Mouse (Mus musculus): ENCODE data around the gene Omd. TPM values are rescaled to one million over a fixed set of nuclear protein-coding genes. Genes with fewer than 3 reads are reported as not detected.
"Not testable (repeated sequence)": the region's sequence is repeated elsewhere in the genome, so short reads cannot be mapped to it uniquely, and the experiment has no call there.

The Omd gene
- polyA plus RNA-seq, 1 experiment from 2014 or later, result 1.3 TPM

GRCm38 (mm10) chr13:49586062-49586461 is 3.8 kb downstream of the Omd start:
- Histone ChIP-seq H3K4me3 (ENCODE audit: low read length) (no peak overlapping the region), H3K36me3 (ENCODE audit: control insufficient read depth, insufficient read depth) (no peaks in the 10 kb centered on the region), H3K4me2 (ENCODE audit: low read depth, low read length) (no peak overlapping the region), H3K4me1 (ENCODE audit: control insufficient read depth, insufficient read depth, low read length) (no peaks in the 10 kb centered on the region), H3K27ac (ENCODE audit: low read length) (no peak overlapping the region), H3K27me3 (ENCODE audit: control insufficient read depth, insufficient read depth, low read length) (no peaks in the 10 kb centered on the region), H3K9me3 (replicated peaks; ENCODE audit: control insufficient read depth, low read length) (no peaks in the 10 kb centered on the region), H3K9ac (ENCODE audit: low read length) (no peak overlapping the region)
- WGBS, result 89% methylated on average over 6 of the region's 6 CpGs
- ATAC-seq (replicated peaks; ENCODE audit: extremely low read depth, insufficient read depth, low FRiP score), result no peak

- not testable (repeated sequence) for ATAC-seq (replicated peaks; ENCODE audit: extremely low read depth, insufficient read depth, low FRiP score); H3K9me3 ChIP-seq (replicated peaks; ENCODE audit: control insufficient read depth, low read length); H3K27me3 ChIP-seq (ENCODE audit: control insufficient read depth, insufficient read depth, low read length); H3K4me3 ChIP-seq (ENCODE audit: low read length); H3K9ac ChIP-seq (ENCODE audit: low read length); H3K4me1 ChIP-seq (ENCODE audit: control insufficient read depth, insufficient read depth, low read length); H3K36me3 ChIP-seq (ENCODE audit: control insufficient read depth, insufficient read depth); H3K27ac ChIP-seq (ENCODE audit: low read length); H3K4me2 ChIP-seq (ENCODE audit: low read depth, low read length)
- WGBS, result 84% methylated on average over 2 of the region's 2 CpGs
Observed at GRCm38 (mm10) chr13:49602541-49602940, 20.3 kb downstream of the Omd start.

- Histone ChIP-seq H3K4me1 (ENCODE audit: control insufficient read depth, insufficient read depth, low read length) (no peaks in the 10 kb centered on the region), H3K27me3 (ENCODE audit: control insufficient read depth, insufficient read depth, low read length) (no peaks in the 10 kb centered on the region), H3K36me3 (ENCODE audit: control insufficient read depth, insufficient read depth) (no peaks in the 10 kb centered on the region), H3K4me2 (ENCODE audit: low read depth, low read length) (no peak overlapping the region), H3K27ac (ENCODE audit: low read length) (no peak overlapping the region), H3K9ac (ENCODE audit: low read length) (no peak overlapping the region), H3K4me3 (ENCODE audit: low read length) (no peak overlapping the region), H3K9me3 (replicated peaks; ENCODE audit: control insufficient read depth, low read length) (no peaks in the 10 kb centered on the region)
- no peak for ATAC-seq (replicated peaks; ENCODE audit: extremely low read depth, insufficient read depth, low FRiP score)
Observed at GRCm38 (mm10) chr13:49603603-49604002, 21.3 kb downstream of the Omd start.

GRCm38 (mm10) chr13:49607714-49608113 is 25.5 kb downstream of the Omd start, which contains the start of gene Ogn:
TSS of gene Ogn (plus strand) at chr13:49608046.
- Histone ChIP-seq H3K4me3 (ENCODE audit: low read length) (peak within 1 kb of the TSS; percentile 29), H3K9ac (ENCODE audit: low read length) (0 out of 2 replicates have a peak within 1 kb of the TSS, but pooled peaks have one; percentile 3), H3K9me3 (replicated peaks; ENCODE audit: control insufficient read depth, low read length) (no peaks in the 10 kb centered on the region), H3K27me3 (ENCODE audit: control insufficient read depth, insufficient read depth, low read length) (no peaks in the 10 kb centered on the region), H3K4me2 (ENCODE audit: low read depth, low read length) (peak within 1 kb of the TSS; percentile 51), H3K36me3 (ENCODE audit: control insufficient read depth, insufficient read depth) (no peaks in the 10 kb centered on the region), H3K4me1 (ENCODE audit: control insufficient read depth, insufficient read depth, low read length) (peaks cover 3% of the 10 kb centered on the region; the same call in 1 of the 2 replicates), H3K27ac (ENCODE audit: low read length) (peak within 1 kb of the TSS; percentile 70)
- peak; percentile 87 for ATAC-seq (replicated peaks; ENCODE audit: extremely low read depth, insufficient read depth, low FRiP score)
- WGBS, result 35% methylated on average over 4 of the region's 4 CpGs

GRCm38 (mm10) chr13:49608589-49609322 is 26.5 kb downstream of the Omd start:
- Histone ChIP-seq H3K27ac (ENCODE audit: low read length) (peak overlapping the region; percentile 50), H3K9ac (ENCODE audit: low read length) (0 out of 2 replicates have a peak overlapping the region, but pooled peaks have one; percentile 3), H3K4me3 (ENCODE audit: low read length) (peak overlapping the region; percentile 21)

GRCm38 (mm10) chr13:49617021-49617420 is 34.8 kb downstream of the Omd start:
- no peaks in the 10 kb centered on the region for H3K4me1 ChIP-seq (ENCODE audit: control insufficient read depth, insufficient read depth, low read length)
- H3K4me2 ChIP-seq (ENCODE audit: low read depth, low read length), result no peak overlapping the region
- no peak overlapping the region for H3K4me3 ChIP-seq (ENCODE audit: low read length)
- H3K27ac ChIP-seq (ENCODE audit: low read length), result no peak overlapping the region
- WGBS, result 70% methylated on average over 3 of the region's 3 CpGs
- H3K9ac ChIP-seq (ENCODE audit: low read length), result no peak overlapping the region
- no peak for ATAC-seq (replicated peaks; ENCODE audit: extremely low read depth, insufficient read depth, low FRiP score)
- H3K36me3 ChIP-seq (ENCODE audit: control insufficient read depth, insufficient read depth), result no peaks in the 10 kb centered on the region; the same call in 1 of the 2 replicates
- no peaks in the 10 kb centered on the region for H3K9me3 ChIP-seq (replicated peaks; ENCODE audit: control insufficient read depth, low read length)
- H3K27me3 ChIP-seq (ENCODE audit: control insufficient read depth, insufficient read depth, low read length), result no peaks in the 10 kb centered on the region

More at GRCm38 (mm10) chr13:49608589-49609322, 26.5 kb downstream of the Omd start:
- no peaks in the 10 kb centered on the region for H3K27me3 ChIP-seq (ENCODE audit: control insufficient read depth, insufficient read depth, low read length)
- no peak for ATAC-seq (replicated peaks; ENCODE audit: extremely low read depth, insufficient read depth, low FRiP score)
- H3K36me3 ChIP-seq (ENCODE audit: control insufficient read depth, insufficient read depth), result no peaks in the 10 kb centered on the region
- H3K4me1 ChIP-seq (ENCODE audit: control insufficient read depth, insufficient read depth, low read length), result peaks cover 3% of the 10 kb centered on the region; the same call in 1 of the 2 replicates
- peak overlapping the region; percentile 26 for H3K4me2 ChIP-seq (ENCODE audit: low read depth, low read length)
- H3K9me3 ChIP-seq (replicated peaks; ENCODE audit: control insufficient read depth, low read length), result no peaks in the 10 kb centered on the region
- 43% methylated on average over 4 of the region's 4 CpGs for WGBS

- Histone ChIP-seq H3K9ac (ENCODE audit: low read length) (no peak overlapping the region), H3K4me1 (ENCODE audit: control insufficient read depth, insufficient read depth, low read length) (no peaks in the 10 kb centered on the region), H3K9me3 (replicated peaks; ENCODE audit: control insufficient read depth, low read length) (no peaks in the 10 kb centered on the region), H3K27ac (ENCODE audit: low read length) (no peak overlapping the region), H3K27me3 (ENCODE audit: control insufficient read depth, insufficient read depth, low read length) (no peaks in the 10 kb centered on the region), H3K4me3 (ENCODE audit: low read length) (no peak overlapping the region), H3K4me2 (ENCODE audit: low read depth, low read length) (no peak overlapping the region), H3K36me3 (ENCODE audit: control insufficient read depth, insufficient read depth) (no peaks in the 10 kb centered on the region; the same call in 1 of the 2 replicates)
- ATAC-seq (replicated peaks; ENCODE audit: extremely low read depth, insufficient read depth, low FRiP score), result no peak
Observed at GRCm38 (mm10) chr13:49618365-49618764, 36.1 kb downstream of the Omd start.

GRCm38 (mm10) chr13:49623216-49623615 is 41.0 kb downstream of the Omd start:
- no peak overlapping the region for H3K4me3 ChIP-seq (ENCODE audit: low read length)
- H3K9ac ChIP-seq (ENCODE audit: low read length), result no peak overlapping the region
- no peaks in the 10 kb centered on the region for H3K9me3 ChIP-seq (replicated peaks; ENCODE audit: control insufficient read depth, low read length)
- WGBS, result 72% methylated on average over 1 of the region's 1 CpGs
- H3K27ac ChIP-seq (ENCODE audit: low read length), result no peak overlapping the region
- ATAC-seq (replicated peaks; ENCODE audit: extremely low read depth, insufficient read depth, low FRiP score), result no peak
- H3K4me1 ChIP-seq (ENCODE audit: control insufficient read depth, insufficient read depth, low read length), result no peaks in the 10 kb centered on the region
- H3K4me2 ChIP-seq (ENCODE audit: low read depth, low read length), result no peak overlapping the region
- H3K27me3 ChIP-seq (ENCODE audit: control insufficient read depth, insufficient read depth, low read length), result no peaks in the 10 kb centered on the region
- H3K36me3 ChIP-seq (ENCODE audit: control insufficient read depth, insufficient read depth), result no peaks in the 10 kb centered on the region; the same call in 1 of the 2 replicates

- ATAC-seq (replicated peaks; ENCODE audit: extremely low read depth, insufficient read depth, low FRiP score), result no peak
- Histone ChIP-seq H3K4me2 (ENCODE audit: low read depth, low read length) (no peak overlapping the region), H3K4me1 (ENCODE audit: control insufficient read depth, insufficient read depth, low read length) (no peaks in the 10 kb centered on the region), H3K36me3 (ENCODE audit: control insufficient read depth, insufficient read depth) (no peaks in the 10 kb centered on the region), H3K9ac (ENCODE audit: low read length) (no peak overlapping the region), H3K27me3 (ENCODE audit: control insufficient read depth, insufficient read depth, low read length) (no peaks in the 10 kb centered on the region), H3K4me3 (ENCODE audit: low read length) (no peak overlapping the region), H3K9me3 (replicated peaks; ENCODE audit: control insufficient read depth, low read length) (no peaks in the 10 kb centered on the region), H3K27ac (ENCODE audit: low read length) (no peak overlapping the region)
Observed at GRCm38 (mm10) chr13:49628167-49628566, 45.9 kb downstream of the Omd start.
